Mouse (Mus musculus): Measurements from ENCODE around the gene Ttn. TPM values are rescaled to one million over a fixed set of nuclear protein-coding genes. Genes with fewer than 3 reads are reported as not detected.

Ttn gene
- total and polyA plus RNA-seq, 3 experiments, result under 0.01 to 0.03 TPM; not detected in 1

DNA sequence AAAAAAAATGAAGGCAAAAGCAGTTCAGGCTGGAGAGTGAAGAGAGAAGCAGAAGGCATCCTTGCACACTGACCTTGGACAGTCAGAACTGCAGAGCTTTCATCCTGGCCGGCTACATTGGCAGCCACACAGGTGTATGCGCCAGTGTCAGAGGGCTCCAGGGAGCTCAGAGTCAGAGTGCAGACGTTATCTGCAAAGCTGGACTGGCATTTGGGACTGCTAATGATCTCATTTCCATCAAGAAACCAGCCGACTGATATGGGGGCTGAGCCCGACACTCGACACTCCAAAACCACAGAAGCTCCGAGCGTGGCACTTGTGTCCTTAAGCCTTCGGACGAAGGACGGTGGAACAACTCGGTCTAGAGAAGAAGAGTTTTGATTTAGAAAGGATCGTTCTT lies 96.5 kb downstream of the Ttn start:
- H3K4me1 ChIP-seq (ENCODE audit: control insufficient read depth in 1 of 2, insufficient read depth in 2 of 2, low read length in 2 of 2), result no peaks in the 10 kb centered on the region
- no peak overlapping the region for H3K9ac ChIP-seq (ENCODE audit: control insufficient read depth, low read depth, low read length, poor library complexity, severe bottlenecking)
- DNase-seq (ENCODE audit: low read depth, low spot score), result no peak
- TF ChIP-seq TCF12 (IDR thresholded peaks at IDR 0.05; ENCODE audit: low read depth, low read length), result no peak
- no peak for TF ChIP-seq ZMIZ1 (IDR thresholded peaks at IDR 0.05; ENCODE audit: low read depth, low read length)
- no peak for TF ChIP-seq MYC (IDR thresholded peaks at IDR 0.05; ENCODE audit: low read depth, low read length)
- H3K9me3 ChIP-seq (replicated peaks; ENCODE audit: insufficient read depth, low read length), result no peaks in the 10 kb centered on the region
- no peak overlapping the region for H3K4me3 ChIP-seq (ENCODE audit: control insufficient read depth in 1 of 2, insufficient read depth in 1 of 2, low read depth in 2 of 2, low read length in 2 of 2)
- H3K79me2 ChIP-seq (ENCODE audit: control insufficient read depth, insufficient read depth, low read length, poor library complexity), result no peaks in the 10 kb centered on the region
- no peaks in the 10 kb centered on the region for H3K27me3 ChIP-seq (ENCODE audit: control insufficient read depth in 1 of 2, insufficient read depth in 2 of 2, low read length in 2 of 2)
- H3K36me3 ChIP-seq (ENCODE audit: control insufficient read depth in 1 of 2, insufficient read depth in 2 of 2, low read length in 2 of 2), result no peaks in the 10 kb centered on the region
- H3K27ac ChIP-seq (ENCODE audit: control insufficient read depth, low read depth, low read length), result no peak overlapping the region

DNA sequence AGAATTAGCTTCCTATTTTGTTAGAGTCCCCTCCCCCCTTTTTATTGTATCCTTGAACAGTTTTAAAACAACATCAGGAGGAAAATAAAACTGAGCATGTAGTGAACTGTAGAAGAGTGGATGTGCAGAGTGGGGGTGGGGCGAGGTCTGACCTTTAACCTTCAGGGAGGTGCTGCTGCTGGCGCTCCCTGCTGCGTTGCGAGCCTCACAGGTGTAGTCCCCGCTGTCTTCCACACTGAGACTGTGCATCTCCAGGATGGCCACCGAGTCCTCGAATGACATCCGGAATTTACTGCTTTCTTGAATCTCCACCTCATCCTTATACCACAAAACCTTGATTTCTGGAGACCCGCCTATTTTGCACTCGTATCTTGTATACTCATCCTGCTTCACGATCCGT lies 100.9 kb downstream of the Ttn start:
- Histone ChIP-seq H3K36me3 (ENCODE audit: control insufficient read depth in 1 of 2, insufficient read depth in 2 of 2, low read length in 2 of 2) (no peaks in the 10 kb centered on the region), H3K79me2 (ENCODE audit: control insufficient read depth, insufficient read depth, low read length, poor library complexity) (no peaks in the 10 kb centered on the region), H3K4me3 (ENCODE audit: control insufficient read depth in 1 of 2, insufficient read depth in 1 of 2, low read depth in 2 of 2, low read length in 2 of 2) (no peak overlapping the region), H3K27ac (ENCODE audit: control insufficient read depth, low read depth, low read length) (no peak overlapping the region), H3K27me3 (ENCODE audit: control insufficient read depth in 1 of 2, insufficient read depth in 2 of 2, low read length in 2 of 2) (no peaks in the 10 kb centered on the region), H3K9ac (ENCODE audit: control insufficient read depth, low read depth, low read length, poor library complexity, severe bottlenecking) (no peak overlapping the region), H3K9me3 (replicated peaks; ENCODE audit: insufficient read depth, low read length) (no peaks in the 10 kb centered on the region), H3K4me1 (ENCODE audit: control insufficient read depth in 1 of 2, insufficient read depth in 2 of 2, low read length in 2 of 2) (no peaks in the 10 kb centered on the region)
- no peak for TF ChIP-seq CHD2 (IDR thresholded peaks at IDR 0.05; ENCODE audit: low read length)
- no peak for TF ChIP-seq MAZ (IDR thresholded peaks at IDR 0.05; ENCODE audit: low read depth, low read length)
- TF ChIP-seq RCOR1 (IDR thresholded peaks at IDR 0.05; ENCODE audit: low read depth, low read length), result no peak
- DNase-seq (ENCODE audit: low read depth, low spot score), result no peak

DNA sequence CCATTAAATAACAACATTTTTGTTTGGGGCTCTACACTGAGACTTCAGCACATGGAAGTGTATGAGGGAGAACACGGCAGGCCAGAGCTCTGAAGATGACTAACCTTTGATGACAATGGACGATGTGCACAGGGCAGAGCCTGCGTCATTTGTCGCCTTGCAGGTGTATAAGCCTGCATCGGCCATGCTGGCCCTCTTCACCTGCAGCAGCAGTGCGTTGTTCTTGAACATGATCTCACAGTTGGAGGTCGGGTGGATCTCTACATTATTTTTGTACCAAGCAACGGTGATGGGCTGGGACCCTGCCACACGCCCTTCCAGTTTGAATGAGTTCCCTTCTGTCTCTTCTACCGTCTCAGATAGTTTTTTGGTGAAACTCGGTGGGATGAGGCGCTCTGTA lies 106.8 kb downstream of the Ttn start:
- H3K79me2 ChIP-seq (ENCODE audit: control insufficient read depth, insufficient read depth, low read length, poor library complexity), result no peaks in the 10 kb centered on the region
- no peak for TF ChIP-seq JUND (IDR thresholded peaks at IDR 0.05; ENCODE audit: low read depth, low read length)
- no peak for TF ChIP-seq RAD21 (IDR thresholded peaks at IDR 0.05; ENCODE audit: low read depth, low read length)
- TF ChIP-seq USF2 (IDR thresholded peaks at IDR 0.05; ENCODE audit: borderline replicate concordance in 1 of 2, insufficient read depth in 1 of 2, low read depth in 1 of 2, low read length in 2 of 2), result no peak
- TF ChIP-seq NRF1 (IDR thresholded peaks at IDR 0.05; ENCODE audit: insufficient read depth, low read depth, low read length, poor library complexity, severe bottlenecking), result no peak
- no peak for TF ChIP-seq CHD1 (IDR thresholded peaks at IDR 0.05; ENCODE audit: low read depth, low read length)
- no peak for TF ChIP-seq TBP (IDR thresholded peaks at IDR 0.05; ENCODE audit: low read depth, low read length)
- no peak for TF ChIP-seq UBTF (IDR thresholded peaks at IDR 0.05; ENCODE audit: borderline replicate concordance, insufficient read depth, low read depth, low read length)
- no peak for TF ChIP-seq ETS1 (IDR thresholded peaks at IDR 0.05; ENCODE audit: low read depth, low read length)
- no peak for TF ChIP-seq GATA1 (IDR thresholded peaks at IDR 0.05; ENCODE audit: low read depth, low read length)
- TF ChIP-seq RCOR1 (IDR thresholded peaks at IDR 0.05; ENCODE audit: low read depth, low read length), result no peak
- TF ChIP-seq MAX (IDR thresholded peaks at IDR 0.05; ENCODE audit: low read length), result no peak
- TF ChIP-seq ZC3H11A (IDR thresholded peaks at IDR 0.05; ENCODE audit: low read depth, low read length), result no peak
- no peaks in the 10 kb centered on the region for H3K4me1 ChIP-seq (ENCODE audit: control insufficient read depth in 1 of 2, insufficient read depth in 2 of 2, low read length in 2 of 2)
- H3K36me3 ChIP-seq (ENCODE audit: control insufficient read depth in 1 of 2, insufficient read depth in 2 of 2, low read length in 2 of 2), result no peaks in the 10 kb centered on the region
- H3K27ac ChIP-seq (ENCODE audit: control insufficient read depth, low read depth, low read length), result no peak overlapping the region
- no peaks in the 10 kb centered on the region for H3K9me3 ChIP-seq (replicated peaks; ENCODE audit: insufficient read depth, low read length)
- H3K4me3 ChIP-seq (ENCODE audit: control insufficient read depth in 1 of 2, insufficient read depth in 1 of 2, low read depth in 2 of 2, low read length in 2 of 2), result no peak overlapping the region
- no peak for DNase-seq (ENCODE audit: low read depth, low spot score)
- H3K27me3 ChIP-seq (ENCODE audit: control insufficient read depth in 1 of 2, insufficient read depth in 2 of 2, low read length in 2 of 2), result no peaks in the 10 kb centered on the region
- H3K9ac ChIP-seq (ENCODE audit: control insufficient read depth, low read depth, low read length, poor library complexity, severe bottlenecking), result no peak overlapping the region

All from MEL (cell line).